9 mouse cellular contexts compared by ENCODE assay signal in the genomic region with DNA sequence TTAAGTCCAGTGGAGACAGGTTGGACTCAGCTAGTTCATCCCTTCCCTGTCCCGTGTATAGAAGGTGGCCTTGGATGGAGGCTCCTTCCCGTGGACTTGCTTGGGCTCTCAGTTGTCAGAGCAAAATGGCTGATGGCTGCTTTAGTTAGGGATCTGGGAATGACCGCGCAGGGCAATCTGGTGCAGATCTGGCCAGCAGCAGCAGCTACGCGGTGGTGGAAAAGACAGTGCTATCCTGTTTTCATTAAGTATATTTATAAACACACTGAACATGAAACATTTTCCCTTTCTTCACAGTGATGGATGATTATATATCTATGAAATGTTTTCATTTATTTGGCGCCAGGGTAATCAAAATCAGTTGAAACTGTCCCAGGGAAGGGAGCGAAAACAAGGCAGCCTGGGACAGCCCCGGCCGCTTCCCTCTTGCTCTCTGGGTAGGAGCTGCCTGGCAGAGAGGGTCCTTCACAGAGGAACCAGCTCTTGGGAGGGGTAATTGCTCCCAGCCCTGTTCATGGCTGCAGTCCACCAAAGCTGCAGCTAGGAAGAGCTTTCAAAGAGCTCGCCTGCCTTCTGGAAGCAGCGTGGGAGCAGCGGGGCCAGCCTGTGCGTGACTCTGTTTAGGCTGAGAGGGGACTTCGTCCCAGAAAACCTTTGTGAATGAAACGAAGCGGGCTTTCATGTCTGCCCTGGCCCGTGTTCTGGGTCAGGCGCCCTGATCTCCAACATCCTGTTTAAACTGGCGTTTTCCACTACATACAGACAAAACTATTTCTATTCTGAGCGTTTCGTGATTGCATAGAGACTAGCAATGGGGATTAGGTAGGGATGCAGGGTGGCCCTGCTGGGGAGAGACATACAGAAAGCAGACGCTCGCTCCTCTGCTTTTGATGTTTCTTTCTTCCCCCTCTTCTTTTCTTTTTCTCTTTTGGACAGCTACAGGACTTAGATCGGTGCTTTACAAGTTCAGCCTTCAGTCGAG. TPM values are rescaled to one million over a fixed set of nuclear protein-coding genes. Genes with fewer than 3 reads are reported as not detected.
A peak's percentile ranks its signal among the peaks of the same experiment; 100 is the strongest.
DNase-seq lines count a peak whose midpoint lies in the region; ATAC-seq and TF ChIP-seq lines count a peak whose summit lies in the region.
"Had no signal": no experiment of that assay in that cellular context is flagged by ENCODE, and none has a peak within 500 bp of the region (broad histone marks: within the 10 kb centered on the region; RNA-seq: fewer than 3 reads in every experiment).

No protein-coding gene starts in this region.

- H3K9ac ChIP-seq in heart, embryonic 11.5 days (ENCODE audit: low read depth, low read length): peak overlapping the region; percentile 43; the same call in 1 of the 2 replicates
- no peak overlapping the region for H3K9ac ChIP-seq in neural tube, embryonic 15.5 days (replicated peaks)
- H3K9ac ChIP-seq in intestine, postnatal 0 days (ENCODE audit: low read depth, low read length): no peak overlapping the region
- H3K9ac ChIP-seq: liver, embryonic 13.5 days had no signal

- peak overlapping the region; percentile 32 for H3K4me2 ChIP-seq in heart, embryonic 11.5 days
- H3K4me2 ChIP-seq in neural tube, embryonic 15.5 days: no peak overlapping the region
- peak overlapping the region; percentile 10; the same call in 1 of the 2 replicates for H3K4me2 ChIP-seq in intestine, postnatal 0 days (replicated peaks; ENCODE audit: low read depth)
- H3K4me2 ChIP-seq: liver, embryonic 13.5 days had no signal

- no peak overlapping the region for H3K27ac ChIP-seq in heart, embryonic 11.5 days (ENCODE audit: low read depth, low read length)
- H3K27ac ChIP-seq in neural tube, embryonic 15.5 days (replicated peaks): no peak overlapping the region
- H3K27ac ChIP-seq in intestine, postnatal 0 days (ENCODE audit: low read depth, low read length): peak overlapping the region; percentile 36
- H3K27ac ChIP-seq: liver, embryonic 13.5 days had no signal

- no peak for DNase-seq in heart, adult 18-20 months
- peak; percentile 26 for DNase-seq in neural tube, embryonic 10.5 days (ENCODE audit: extremely low spot score, low spot score)
- DNase-seq in right cerebral cortex, postnatal 4 days: peak; percentile 13
- DNase-seq in gastrocnemius, postnatal 25 days: no peak
- DNase-seq: liver, embryonic 13.5 days had no signal

- H3K36me3 ChIP-seq in heart, embryonic 11.5 days (ENCODE audit: control insufficient read depth, insufficient read depth, low read length): no peaks in the 10 kb centered on the region
- no peaks in the 10 kb centered on the region for H3K36me3 ChIP-seq in neural tube, embryonic 15.5 days
- H3K36me3 ChIP-seq in intestine, postnatal 0 days (ENCODE audit: control insufficient read depth, insufficient read depth): no peaks in the 10 kb centered on the region
- H3K36me3 ChIP-seq: liver, embryonic 13.5 days had no signal

- H3K4me3 ChIP-seq in heart, embryonic 11.5 days (ENCODE audit: low read depth, low read length): no peak overlapping the region; the same call in 1 of the 2 replicates
- no peak overlapping the region for H3K4me3 ChIP-seq in neural tube, embryonic 15.5 days (replicated peaks)
- no peak overlapping the region for H3K4me3 ChIP-seq in intestine, postnatal 0 days (ENCODE audit: low read depth, low read length)
- H3K4me3 ChIP-seq: liver, embryonic 13.5 days had no signal

- 53% methylated on average over 26 of the region's 26 CpGs for WGBS in heart, embryonic 11.5 days (ENCODE audit: insufficient replicate concordance)
- WGBS in neural tube, embryonic 15.5 days: 67% methylated on average over 26 of the region's 26 CpGs
- WGBS in intestine, postnatal 0 days: 49% methylated on average over 26 of the region's 26 CpGs

- TF ChIP-seq CTCF in intestine, postnatal 0 days (IDR thresholded peaks at IDR 0.05; ENCODE audit: low read depth): peak; percentile 26; the same call in 1 of the 2 replicates

- no peaks in the 10 kb centered on the region for H3K4me1 ChIP-seq in heart, embryonic 11.5 days (ENCODE audit: control insufficient read depth, insufficient read depth, low read length)
- no peaks in the 10 kb centered on the region for H3K4me1 ChIP-seq in neural tube, embryonic 15.5 days
- 0 out of 2 replicates have a peak, but pooled peaks cover 4% of the 10 kb centered on the region for H3K4me1 ChIP-seq in intestine, postnatal 0 days (replicated peaks; ENCODE audit: control insufficient read depth, insufficient read depth, low read length)
- H3K4me1 ChIP-seq: liver, embryonic 13.5 days had no signal

- ATAC-seq in heart, embryonic 11.5 days (replicated peaks; ENCODE audit: insufficient number of reproducible peaks, low FRiP score, low TSS enrichment): no peak
- no peak for ATAC-seq in neural tube, embryonic 15.5 days (ENCODE audit: low FRiP score)
- no peak for ATAC-seq in intestine, postnatal 0 days
- ATAC-seq in megakaryocyte, adult 5-6 weeks (ENCODE audit: poor library complexity, severe bottlenecking): no peak

- H3K27me3 ChIP-seq in heart, embryonic 11.5 days (ENCODE audit: control insufficient read depth, insufficient read depth, low read length): peaks cover 10% of the 10 kb centered on the region; the same call in 1 of the 2 replicates
- H3K27me3 ChIP-seq in neural tube, embryonic 15.5 days (replicated peaks): no peaks in the 10 kb centered on the region
- H3K27me3 ChIP-seq in intestine, postnatal 0 days (replicated peaks; ENCODE audit: control insufficient read depth, insufficient read depth, low read length): no peaks in the 10 kb centered on the region
- H3K27me3 ChIP-seq: liver, embryonic 13.5 days had no signal

- H3K9me3 ChIP-seq in heart, embryonic 11.5 days (replicated peaks; ENCODE audit: control insufficient read depth, low read length): no peaks in the 10 kb centered on the region
- no peaks in the 10 kb centered on the region for H3K9me3 ChIP-seq in neural tube, embryonic 15.5 days (replicated peaks)
- H3K9me3 ChIP-seq in intestine, postnatal 0 days (ENCODE audit: control insufficient read depth): no peaks in the 10 kb centered on the region
- H3K9me3 ChIP-seq: liver, embryonic 13.5 days had no signal

RNA-seq across cellular contexts. Expression of gene Runx1, which starts 19.6 kb away (rescaled TPM):
- 1.7 and 2.5 TPM in 2 replicates for polyA plus RNA-seq in heart, embryonic 11.5 days (2014; fragmentation: Nextera tagmentation; extraction: Ambion mirVana)
- 1 to 10 TPM; 1.5 to 2.9 TPM for total RNA-seq in heart, adult 18-20 months (2021)
- 2.9 and 12.2 TPM in 2 replicates for polyA plus RNA-seq in neural tube, embryonic 15.5 days (2015; fragmentation: Nextera tagmentation; extraction: Ambion mirVana)
- polyA plus RNA-seq in intestine, postnatal 0 days (2015; fragmentation: Nextera tagmentation; extraction: Ambion mirVana): 1.7 TPM in 2 replicates
- 1 to 10 TPM; 2.5 to 2.9 TPM for total RNA-seq in gastrocnemius, postnatal 25 days (2021)
- total RNA-seq in megakaryocyte, adult 5-6 weeks (2015): 93.4 and 112 TPM in 2 replicates
- 44.7 and 61.5 TPM in 2 replicates for total RNA-seq in megakaryocyte, adult 5-6 weeks (2017)

Comparison
In these comparisons a context has a peak if more than half of its experiments do, and no peak if none do; other contexts are left out.
1. DNase-seq: peak in neural tube, embryonic 10.5 days (single experiment) and right cerebral cortex, postnatal 4 days (single experiment); none in heart, adult 18-20 months (0 of 2) and gastrocnemius, postnatal 25 days (single experiment).
2. RNA of gene Runx1, which starts 19.6 kb away (total RNA-seq): 44.7 to 112 TPM in megakaryocyte, adult 5-6 weeks; 1.5 to 2.9 TPM in heart, adult 18-20 months and 2.5 to 2.9 TPM in gastrocnemius, postnatal 25 days; every median in the first group is over 10 times any median in the second.